Mouse (Mus musculus): ENCODE measurements around the gene Nudc. TPM values are rescaled to one million over a fixed set of nuclear protein-coding genes. Genes with fewer than 3 reads are reported as not detected.

The Nudc gene
- polyA plus RNA-seq, 1 experiment from 2014 or later = 293 TPM

- H3K9me3 ChIP-seq (ENCODE audit: low read length) = peaks cover 1% of the 10 kb centered on the region; the same call in 1 of the 2 replicates
- 0 out of 2 replicates have a peak overlapping the region, but pooled peaks have one; percentile 41 for H3K9ac ChIP-seq (replicated peaks; ENCODE audit: low read length)
- H3K27me3 ChIP-seq (ENCODE audit: insufficient read depth, low read length) = no peaks in the 10 kb centered on the region
- H3K4me1 ChIP-seq (ENCODE audit: insufficient read depth, low read length) = peaks cover 5% of the 10 kb centered on the region; the same call in 1 of the 2 replicates
- no peak overlapping the region for H3K27ac ChIP-seq (ENCODE audit: low read length)
- H3K4me2 ChIP-seq (replicated peaks; ENCODE audit: low read depth, low read length) = peak overlapping the region; percentile 41
- H3K36me3 ChIP-seq (ENCODE audit: insufficient read depth, low read length) = no peaks in the 10 kb centered on the region
- ATAC-seq (ENCODE audit: low FRiP score, low TSS enrichment) = no peak
- WGBS = 53% methylated on average over 10 of the region's 10 CpGs
- no peak overlapping the region for H3K4me3 ChIP-seq (ENCODE audit: low read length)
These were observed 23.7 kb upstream of the Nudc start for GRCm38 (mm10) chr4:133569291-133570065.

- Histone ChIP-seq H3K36me3 (ENCODE audit: insufficient read depth, low read length) (no peaks in the 10 kb centered on the region), H3K4me3 (ENCODE audit: low read length) (no peak overlapping the region), H3K27ac (ENCODE audit: low read length) (no peak overlapping the region), H3K4me1 (ENCODE audit: insufficient read depth, low read length) (peaks cover 5% of the 10 kb centered on the region; the same call in 1 of the 2 replicates), H3K9ac (replicated peaks; ENCODE audit: low read length) (no peak overlapping the region), H3K27me3 (ENCODE audit: insufficient read depth, low read length) (no peaks in the 10 kb centered on the region), H3K9me3 (ENCODE audit: low read length) (peaks cover 3% of the 10 kb centered on the region; the same call in 1 of the 2 replicates), H3K4me2 (replicated peaks; ENCODE audit: low read depth, low read length) (no peak overlapping the region)
- no peak for ATAC-seq (ENCODE audit: low FRiP score, low TSS enrichment)
- 21% methylated on average over 8 of the region's 8 CpGs for WGBS
These were observed 21.5 kb upstream of the Nudc start for GRCm38 (mm10) chr4:133567251-133567650.

DNA sequence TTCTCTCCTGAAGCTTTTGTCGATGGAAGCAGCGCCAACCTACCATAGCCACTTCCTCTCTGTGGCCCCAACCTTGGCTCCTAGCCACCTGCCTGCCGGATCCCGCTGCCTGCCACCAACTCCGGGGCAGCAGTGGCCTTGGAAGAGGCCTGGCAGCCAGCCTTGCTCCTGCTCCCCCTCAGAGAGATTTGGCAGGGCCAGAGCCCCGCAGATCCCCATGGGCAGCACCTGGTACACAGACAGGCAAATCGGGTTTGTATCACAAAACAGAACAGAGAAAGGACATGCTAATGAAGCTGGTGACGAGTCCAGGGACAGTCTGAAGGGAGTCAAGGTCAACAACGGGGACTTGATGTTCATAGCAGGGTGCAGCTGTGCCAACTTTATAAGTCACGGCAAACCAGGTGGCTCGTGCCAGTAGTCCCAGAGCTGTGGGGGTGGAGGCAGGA is 17.4 kb upstream of the Nudc start:
- no peak for ATAC-seq (ENCODE audit: low FRiP score, low TSS enrichment)
- Histone ChIP-seq H3K27ac (ENCODE audit: low read length) (no peak overlapping the region), H3K9me3 (ENCODE audit: low read length) (peaks cover 3% of the 10 kb centered on the region; the same call in 1 of the 2 replicates), H3K4me1 (ENCODE audit: insufficient read depth, low read length) (no peaks in the 10 kb centered on the region), H3K27me3 (ENCODE audit: insufficient read depth, low read length) (no peaks in the 10 kb centered on the region), H3K9ac (replicated peaks; ENCODE audit: low read length) (no peak overlapping the region), H3K4me2 (replicated peaks; ENCODE audit: low read depth, low read length) (no peak overlapping the region), H3K36me3 (ENCODE audit: insufficient read depth, low read length) (no peaks in the 10 kb centered on the region), H3K4me3 (ENCODE audit: low read length) (no peak overlapping the region)
- WGBS = 71% methylated on average over 11 of the region's 11 CpGs

GRCm38 (mm10) chr4:133561622-133562021 is 15.8 kb upstream of the Nudc start:
- Histone ChIP-seq H3K27ac (ENCODE audit: low read length) (no peak overlapping the region), H3K27me3 (ENCODE audit: insufficient read depth, low read length) (no peaks in the 10 kb centered on the region), H3K9ac (replicated peaks; ENCODE audit: low read length) (no peak overlapping the region), H3K4me2 (replicated peaks; ENCODE audit: low read depth, low read length) (no peak overlapping the region), H3K9me3 (ENCODE audit: low read length) (peaks cover 3% of the 10 kb centered on the region; the same call in 1 of the 2 replicates), H3K4me3 (ENCODE audit: low read length) (no peak overlapping the region), H3K36me3 (ENCODE audit: insufficient read depth, low read length) (no peaks in the 10 kb centered on the region), H3K4me1 (ENCODE audit: insufficient read depth, low read length) (no peaks in the 10 kb centered on the region)
- WGBS = 47% methylated on average over 4 of the region's 4 CpGs
- ATAC-seq (ENCODE audit: low FRiP score, low TSS enrichment) = no peak

GRCm38 (mm10) chr4:133559846-133560245 is 14.1 kb upstream of the Nudc start:
- Histone ChIP-seq H3K9me3 (ENCODE audit: low read length) (peaks cover 3% of the 10 kb centered on the region; the same call in 1 of the 2 replicates), H3K4me1 (ENCODE audit: insufficient read depth, low read length) (no peaks in the 10 kb centered on the region), H3K4me3 (ENCODE audit: low read length) (no peak overlapping the region), H3K27ac (ENCODE audit: low read length) (no peak overlapping the region), H3K36me3 (ENCODE audit: insufficient read depth, low read length) (no peaks in the 10 kb centered on the region), H3K4me2 (replicated peaks; ENCODE audit: low read depth, low read length) (no peak overlapping the region), H3K9ac (replicated peaks; ENCODE audit: low read length) (no peak overlapping the region), H3K27me3 (ENCODE audit: insufficient read depth, low read length) (no peaks in the 10 kb centered on the region)
- ATAC-seq (ENCODE audit: low FRiP score, low TSS enrichment) = no peak
- 71% methylated on average over 4 of the region's 4 CpGs for WGBS

DNA sequence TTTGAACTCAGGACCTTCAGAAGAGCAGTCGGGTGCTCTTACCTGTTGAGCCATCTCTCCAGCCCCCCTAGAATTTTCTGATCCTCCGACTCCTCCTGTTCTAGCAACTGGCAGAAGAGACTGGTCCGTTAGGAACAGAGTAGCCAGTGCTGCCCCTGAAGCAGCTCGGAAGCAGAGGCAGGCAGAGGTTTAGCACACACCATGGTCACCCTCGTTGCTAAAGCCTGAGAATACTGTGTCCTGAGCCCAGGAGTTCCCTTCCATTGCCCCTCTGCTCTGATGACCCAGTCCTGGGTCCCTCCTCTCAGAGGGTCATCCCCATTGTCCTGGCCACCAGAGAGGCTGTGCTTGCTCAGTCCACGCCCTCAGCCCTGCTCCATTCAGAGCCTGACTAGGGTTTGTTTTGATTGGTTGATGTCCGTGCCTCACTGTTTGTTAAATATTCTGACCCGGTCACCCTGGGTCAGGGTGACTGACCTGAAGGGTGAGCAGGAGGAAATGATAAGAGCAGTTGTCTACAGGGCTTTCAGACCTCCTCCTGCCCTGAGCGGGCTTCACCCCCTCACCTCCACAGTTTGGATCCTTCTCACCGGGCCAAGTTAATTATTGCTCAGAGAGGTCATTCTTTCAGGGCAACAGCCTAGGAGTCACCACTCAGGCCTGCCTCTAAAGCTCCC is 11.4 kb upstream of the Nudc start:
- H3K9ac ChIP-seq (replicated peaks; ENCODE audit: low read length) = no peak overlapping the region
- H3K27ac ChIP-seq (ENCODE audit: low read length) = no peak overlapping the region
- H3K9me3 ChIP-seq (ENCODE audit: low read length) = no peaks in the 10 kb centered on the region
- ATAC-seq (ENCODE audit: low FRiP score, low TSS enrichment) = peak; percentile 72; the same call in 1 of the 2 replicates
- H3K27me3 ChIP-seq (ENCODE audit: insufficient read depth, low read length) = no peaks in the 10 kb centered on the region
- H3K4me1 ChIP-seq (ENCODE audit: insufficient read depth, low read length) = no peaks in the 10 kb centered on the region
- H3K4me2 ChIP-seq (replicated peaks; ENCODE audit: low read depth, low read length) = peak overlapping the region; percentile 32
- H3K4me3 ChIP-seq (ENCODE audit: low read length) = no peak overlapping the region
- no peaks in the 10 kb centered on the region for H3K36me3 ChIP-seq (ENCODE audit: insufficient read depth, low read length)
- WGBS = 33% methylated on average over 10 of the region's 10 CpGs

GRCm38 (mm10) chr4:133553448-133554330 is 7.9 kb upstream of the Nudc start:
- H3K4me2 ChIP-seq (replicated peaks; ENCODE audit: low read depth, low read length) = no peak overlapping the region
- no peak overlapping the region for H3K9ac ChIP-seq (replicated peaks; ENCODE audit: low read length)
- H3K9me3 ChIP-seq (ENCODE audit: low read length) = no peaks in the 10 kb centered on the region
- no peak for ATAC-seq (ENCODE audit: low FRiP score, low TSS enrichment)
- H3K27me3 ChIP-seq (ENCODE audit: insufficient read depth, low read length) = 0 out of 2 replicates have a peak, but pooled peaks cover 3% of the 10 kb centered on the region
- no peak overlapping the region for H3K27ac ChIP-seq (ENCODE audit: low read length)
- WGBS = 73% methylated on average over 19 of the region's 19 CpGs
- no peaks in the 10 kb centered on the region for H3K36me3 ChIP-seq (ENCODE audit: insufficient read depth, low read length)
- no peak overlapping the region for H3K4me3 ChIP-seq (ENCODE audit: low read length)
- H3K4me1 ChIP-seq (ENCODE audit: insufficient read depth, low read length) = no peaks in the 10 kb centered on the region

- no peak within 1 kb of the TSS for H3K9ac ChIP-seq (replicated peaks; ENCODE audit: low read length)
- WGBS = 66% methylated on average over 10 of the region's 10 CpGs
- no peaks in the 10 kb centered on the region for H3K4me1 ChIP-seq (ENCODE audit: insufficient read depth, low read length)
- no peaks in the 10 kb centered on the region for H3K36me3 ChIP-seq (ENCODE audit: insufficient read depth, low read length)
- H3K4me2 ChIP-seq (replicated peaks; ENCODE audit: low read depth, low read length) = no peak within 1 kb of the TSS
- no peaks in the 10 kb centered on the region for H3K9me3 ChIP-seq (ENCODE audit: low read length)
- H3K27me3 ChIP-seq (ENCODE audit: insufficient read depth, low read length) = 0 out of 2 replicates have a peak, but pooled peaks cover 3% of the 10 kb centered on the region
- no peak for ATAC-seq (ENCODE audit: low FRiP score, low TSS enrichment)
- H3K4me3 ChIP-seq (ENCODE audit: low read length) = no peak within 1 kb of the TSS
- H3K27ac ChIP-seq (ENCODE audit: low read length) = no peak within 1 kb of the TSS
These were observed 7.1 kb upstream of the Nudc start, which contains the start of gene Nr0b2 for GRCm38 (mm10) chr4:133552768-133553447. Nr0b2 (plus strand) TSS chr4:133553376.

DNA sequence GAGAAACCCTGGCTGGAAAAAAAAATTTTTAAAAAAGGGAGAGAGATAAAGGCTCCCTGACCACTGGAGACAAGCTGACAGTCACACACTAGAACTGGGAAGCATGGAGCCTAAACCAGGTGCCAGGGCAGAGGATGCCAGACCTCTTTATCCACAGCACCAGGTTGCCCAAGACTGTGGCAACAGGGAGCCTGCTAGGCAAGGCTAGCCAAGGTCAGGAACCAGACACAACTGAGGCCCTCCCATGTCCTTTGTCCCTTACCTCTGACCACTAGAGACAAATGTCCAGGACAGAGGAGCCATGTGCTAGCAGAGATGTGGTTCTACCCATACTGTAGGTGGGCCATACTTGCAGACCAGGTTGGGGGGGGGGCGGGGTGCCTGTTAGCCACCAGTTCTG is 6.2 kb upstream of the Nudc start:
- no peak overlapping the region for H3K9ac ChIP-seq (replicated peaks; ENCODE audit: low read length)
- no peaks in the 10 kb centered on the region for H3K36me3 ChIP-seq (ENCODE audit: insufficient read depth, low read length)
- 0 out of 2 replicates have a peak, but pooled peaks cover 3% of the 10 kb centered on the region for H3K27me3 ChIP-seq (ENCODE audit: insufficient read depth, low read length)
- WGBS = 100% methylated on average over 1 of the region's 1 CpGs
- ATAC-seq (ENCODE audit: low FRiP score, low TSS enrichment) = no peak
- H3K4me3 ChIP-seq (ENCODE audit: low read length) = no peak overlapping the region
- no peaks in the 10 kb centered on the region for H3K4me1 ChIP-seq (ENCODE audit: insufficient read depth, low read length)
- H3K4me2 ChIP-seq (replicated peaks; ENCODE audit: low read depth, low read length) = no peak overlapping the region
- no peak overlapping the region for H3K27ac ChIP-seq (ENCODE audit: low read length)
- H3K9me3 ChIP-seq (ENCODE audit: low read length) = no peaks in the 10 kb centered on the region

Measured in kidney, embryonic 16.5 days (tissue).